In the genomic region with DNA sequence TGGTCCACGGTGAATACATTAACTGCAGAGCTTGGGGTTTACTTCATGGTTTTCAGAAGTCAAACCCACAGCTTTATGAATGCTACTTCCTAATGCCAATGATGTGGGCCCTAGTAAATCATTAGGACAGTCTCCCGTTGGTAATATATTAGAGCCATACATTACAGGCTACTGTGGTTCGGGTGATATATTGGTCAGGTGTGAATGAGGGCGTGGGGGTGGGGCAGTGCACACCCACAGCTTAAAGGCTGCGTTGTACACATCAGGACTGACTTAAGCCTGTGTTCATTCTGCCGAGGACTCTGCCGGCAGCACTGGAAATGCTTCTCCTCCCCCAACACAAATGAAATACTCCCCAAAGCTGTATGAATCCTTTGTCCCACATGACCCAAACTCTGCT, we compare ENCODE assay signal across 17 mouse cellular contexts. TPM values are rescaled to one million over a fixed set of nuclear protein-coding genes. Genes with fewer than 3 reads are reported as not detected.
"Had no signal": no experiment of that assay in that cellular context is flagged by ENCODE, and none has a peak within 500 bp of the region (broad histone marks: within the 10 kb centered on the region; RNA-seq: fewer than 3 reads in every experiment).

No protein-coding gene starts in this region.

- DNase-seq: kidney, adult 11 months; liver; liver, embryonic 13.5 days; liver, postnatal 0 days; lung, postnatal 14 days; retina, postnatal 1 day; right cerebral cortex, postnatal 4 days; spleen, adult 18-20 months; thymus, postnatal 36 days had no signal

- H3K4me1 ChIP-seq: liver, embryonic 13.5 days; megakaryocyte, embryonic 14.5 days; stomach, embryonic 15.5 days had no signal

- H3K9ac ChIP-seq: liver, embryonic 13.5 days; liver, postnatal 0 days; lung, embryonic 15.5 days; midbrain, embryonic 12.5 days; stomach, embryonic 15.5 days had no signal

- H3K27ac ChIP-seq: hindbrain, postnatal 0 days; left cerebral cortex, adult 2 months; liver, embryonic 13.5 days; lung, embryonic 15.5 days; macrophage; midbrain, embryonic 12.5 days; stomach, embryonic 15.5 days had no signal

- H3K27me3 ChIP-seq: liver, embryonic 13.5 days; lung, embryonic 15.5 days; megakaryocyte, embryonic 14.5 days; midbrain, embryonic 12.5 days; stomach, embryonic 15.5 days had no signal

- H3K9me3 ChIP-seq: liver, embryonic 13.5 days; lung, embryonic 15.5 days; midbrain, embryonic 12.5 days; stomach, embryonic 15.5 days had no signal

- H3K4me3 ChIP-seq: left cerebral cortex, adult 2 months; liver, embryonic 13.5 days; lung, embryonic 15.5 days; megakaryocyte, embryonic 14.5 days; midbrain, embryonic 12.5 days; stomach, embryonic 15.5 days had no signal

- H3K4me2 ChIP-seq: liver, embryonic 13.5 days; lung, embryonic 15.5 days; midbrain, embryonic 12.5 days; stomach, embryonic 15.5 days had no signal

- ATAC-seq: hindbrain, postnatal 0 days; liver, postnatal 0 days; midbrain, embryonic 16.5 days had no signal

- H3K36me3 ChIP-seq: liver, embryonic 13.5 days; lung, embryonic 15.5 days; midbrain, embryonic 12.5 days; stomach, embryonic 15.5 days had no signal

RNA-seq across cellular contexts. Expression of a gene that starts 54.9 kb away (rescaled TPM):
- polyA plus RNA-seq: macrophage had no signal
